Mouse (Mus musculus) liver, adult 2 months (tissue): Measurements from ENCODE around the gene Hebp2.

Experiments used
- CTCF ChIP-seq: fragments of 200-500 bp; IDR thresholded peaks from 2 replicates; pipeline ENCODE4 v1.5.1; 2011; ENCODE audit warnings: low read depth, low read length, control low read depth
- POLR2A ChIP-seq: fragments of 200-500 bp; IDR thresholded peaks from 2 replicates; pipeline ENCODE4 v1.6.1; 2011; ENCODE audit warnings: low read length, control low read depth; ENCODE audit not compliant: insufficient read depth; ENCODE audit errors: extremely low read depth

DNA sequence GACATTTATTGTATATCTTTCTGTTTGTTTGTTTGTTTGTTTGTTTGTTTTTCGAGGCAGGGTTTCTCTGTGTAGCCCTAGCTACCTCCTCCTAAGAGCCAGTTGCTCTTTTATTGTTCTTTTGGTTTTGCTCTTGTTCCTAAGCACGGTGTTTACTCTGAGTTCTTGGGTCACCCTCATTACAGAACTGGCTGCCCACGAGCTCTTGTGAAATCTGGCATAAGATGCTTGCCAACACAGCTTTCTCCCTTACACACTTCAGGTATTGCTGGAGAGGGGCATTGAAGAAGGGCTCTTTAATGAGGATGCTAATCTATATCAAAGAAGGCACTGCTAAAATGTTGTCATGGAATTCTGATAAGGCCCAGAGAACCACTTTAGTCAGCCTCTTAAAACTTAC is 35.2 kb downstream of the Hebp2 start:
- no peak for TF ChIP-seq CTCF
- TF ChIP-seq POLR2A, result no peak
